ENCODE assay signal across 10 mouse cellular contexts in genomic region chr9:64057903-64058650, GRCm38 (mm10). TPM values are rescaled to one million over a fixed set of nuclear protein-coding genes. Genes with fewer than 3 reads are reported as not detected.
DNase-seq lines count a peak whose midpoint lies in the region; ATAC-seq and TF ChIP-seq lines count a peak whose summit lies in the region.
"Had no signal": no experiment of that assay in that cellular context is flagged by ENCODE, and none has a peak within 500 bp of the region (broad histone marks: within the 10 kb centered on the region; RNA-seq: fewer than 3 reads in every experiment).

No protein-coding gene starts in this region.

- no peak for TF ChIP-seq CTCF in G1E (IDR thresholded peaks at IDR 0.05; ENCODE audit: low read depth, low read length)

- peak overlapping the region; percentile 31; the same call in 1 of the 2 replicates for H3K9ac ChIP-seq in heart, embryonic 12.5 days
- H3K9ac ChIP-seq in forebrain, embryonic 16.5 days (replicated peaks; ENCODE audit: low read depth, low read length), result 0 out of 2 replicates have a peak overlapping the region, but pooled peaks have one; percentile 5
- H3K9ac ChIP-seq in liver, embryonic 15.5 days, result peak overlapping the region; percentile 17; the same call in 1 of the 2 replicates

- H3K36me3 ChIP-seq in heart, embryonic 12.5 days, result no peaks in the 10 kb centered on the region
- H3K36me3 ChIP-seq in G1E (replicated peaks), result no peaks in the 10 kb centered on the region
- H3K36me3 ChIP-seq in forebrain, embryonic 16.5 days (ENCODE audit: control insufficient read depth, insufficient read depth), result no peaks in the 10 kb centered on the region
- H3K36me3 ChIP-seq in liver, embryonic 15.5 days (replicated peaks), result no peaks in the 10 kb centered on the region

- H3K27ac ChIP-seq in heart, embryonic 12.5 days (ENCODE audit: poor library complexity, severe bottlenecking), result peak overlapping the region; percentile 95
- no peak overlapping the region for H3K27ac ChIP-seq in forebrain, embryonic 16.5 days (ENCODE audit: low read length)
- H3K27ac ChIP-seq in liver, embryonic 15.5 days (replicated peaks), result peak overlapping the region; percentile 88

- 63% methylated on average over 7 of the region's 7 CpGs for WGBS in heart, embryonic 12.5 days
- WGBS in forebrain, embryonic 16.5 days, result 44% methylated on average over 7 of the region's 7 CpGs
- 59% methylated on average over 7 of the region's 7 CpGs for WGBS in liver, embryonic 15.5 days (ENCODE audit: insufficient replicate concordance)

- ATAC-seq in heart, embryonic 12.5 days (ENCODE audit: insufficient number of reproducible peaks, low FRiP score), result no peak
- peak; percentile 67 for ATAC-seq in G1E (ENCODE audit: extremely low read depth, insufficient number of reproducible peaks, low FRiP score, poor library complexity, severe bottlenecking)
- peak; percentile 83 for ATAC-seq in forebrain, embryonic 16.5 days
- no peak for ATAC-seq in liver, embryonic 15.5 days (ENCODE audit: insufficient read depth)

- peaks cover 75% of the 10 kb centered on the region for H3K4me1 ChIP-seq in heart, embryonic 12.5 days (replicated peaks)
- H3K4me1 ChIP-seq in G1E (ENCODE audit: insufficient read depth, low read depth, low read length), result peaks cover 63% of the 10 kb centered on the region
- H3K4me1 ChIP-seq in forebrain, embryonic 16.5 days (replicated peaks; ENCODE audit: control insufficient read depth, insufficient read depth, low read length), result peaks cover 12% of the 10 kb centered on the region
- peaks cover 88% of the 10 kb centered on the region for H3K4me1 ChIP-seq in liver, embryonic 15.5 days (replicated peaks)

- intact Hi-C loops in heart, postnatal 14 days (cut with DNase I), result no loop called here

- no peaks in the 10 kb centered on the region for H3K9me3 ChIP-seq in heart, embryonic 12.5 days (replicated peaks)
- H3K9me3 ChIP-seq in G1E (replicated peaks), result no peaks in the 10 kb centered on the region
- no peaks in the 10 kb centered on the region for H3K9me3 ChIP-seq in forebrain, embryonic 16.5 days (ENCODE audit: control insufficient read depth, low read length)
- no peaks in the 10 kb centered on the region for H3K9me3 ChIP-seq in liver, embryonic 15.5 days (replicated peaks)

- no peak overlapping the region for H3K4me2 ChIP-seq in heart, embryonic 12.5 days
- no peak overlapping the region for H3K4me2 ChIP-seq in forebrain, embryonic 16.5 days (ENCODE audit: low read length)
- H3K4me2 ChIP-seq in liver, embryonic 15.5 days, result 0 out of 2 replicates have a peak overlapping the region, but pooled peaks have one; percentile 11

- DNase-seq in heart, postnatal 14 days, result no peak
- peak; percentile 39 for DNase-seq in G1E (ENCODE audit: low spot score)
- DNase-seq in lung, postnatal 14 days, result no peak
- DNase-seq in cerebellum, adult 8-10 months, result no peak
- no peak for DNase-seq in kidney, adult 9 months
- DNase-seq: adrenal gland, postnatal 25 days had no signal

- no peak overlapping the region for H3K4me3 ChIP-seq in heart, embryonic 12.5 days
- H3K4me3 ChIP-seq in G1E (ENCODE audit: low read depth, low read length), result peak overlapping the region; percentile 42; the same call in 1 of the 2 replicates
- H3K4me3 ChIP-seq in forebrain, embryonic 16.5 days (replicated peaks; ENCODE audit: low read length), result no peak overlapping the region
- H3K4me3 ChIP-seq in liver, embryonic 15.5 days (replicated peaks), result no peak overlapping the region

- H3K27me3 ChIP-seq in heart, embryonic 12.5 days (replicated peaks), result no peaks in the 10 kb centered on the region
- H3K27me3 ChIP-seq in G1E (ENCODE audit: insufficient read depth, low read length), result no peaks in the 10 kb centered on the region; the same call in 1 of the 2 replicates
- H3K27me3 ChIP-seq in forebrain, embryonic 16.5 days (replicated peaks; ENCODE audit: control insufficient read depth, insufficient read depth, low read length), result peaks cover 4% of the 10 kb centered on the region
- no peaks in the 10 kb centered on the region for H3K27me3 ChIP-seq in liver, embryonic 15.5 days

RNA-seq across cellular contexts. Expression of gene Smad6, which starts 36.2 kb away (rescaled TPM):
- polyA plus RNA-seq in heart, embryonic 12.5 days (2016; fragmentation: Nextera tagmentation; extraction: Ambion mirVana), result 56.2 and 62.8 TPM in 2 replicates
- 10 to 100 TPM; 13.6 to 15.5 TPM for total RNA-seq in heart, postnatal 14 days (2021)
- total RNA-seq in G1E (2014; fragmentation: Nextera tagmentation), result 0.39 and 0.98 TPM in 2 replicates
- total RNA-seq in G1E (2017), result 0.44 and 0.81 TPM in 2 replicates
- polyA plus RNA-seq in G1E (2012), result 1.6 and 2.1 TPM in 2 replicates
- polyA plus RNA-seq in forebrain, embryonic 16.5 days (2015; fragmentation: Nextera tagmentation; extraction: Ambion mirVana), result 1.5 and 1.6 TPM in 2 replicates
- 2.3 and 2.9 TPM in 2 replicates for polyA plus RNA-seq in liver, embryonic 15.5 days (2015; fragmentation: Nextera tagmentation; extraction: Ambion mirVana)

RNA-seq across cellular contexts. Expression of gene Lctl, which starts 58.9 kb away (rescaled TPM):
- polyA plus RNA-seq in heart, embryonic 12.5 days (2016; fragmentation: Nextera tagmentation; extraction: Ambion mirVana), result 0.14 TPM in 1 of 2 replicates, not detected in the other
- under 1 TPM; 0.14 to 0.29 TPM for total RNA-seq in heart, postnatal 14 days (2021)
- total RNA-seq in G1E (2014; fragmentation: Nextera tagmentation), result not detected in 2 replicates
- 0.12 TPM in 1 of 2 replicates, not detected in the other for total RNA-seq in G1E (2017)
- not detected in 2 replicates for polyA plus RNA-seq in G1E (2012)
- not detected in 2 replicates for polyA plus RNA-seq in forebrain, embryonic 16.5 days (2015; fragmentation: Nextera tagmentation; extraction: Ambion mirVana)
- polyA plus RNA-seq in liver, embryonic 15.5 days (2015; fragmentation: Nextera tagmentation; extraction: Ambion mirVana), result not detected in 2 replicates
- total RNA-seq: layer of hippocampus, postnatal 14 days had no signal

Comparison
In these comparisons a context has a peak if more than half of its experiments do, and no peak if none do; other contexts are left out.
1. ATAC-seq: peak in G1E (single experiment) and forebrain, embryonic 16.5 days (single experiment); none in heart, embryonic 12.5 days (single experiment) and liver, embryonic 15.5 days (single experiment).
2. RNA of gene Smad6, which starts 36.2 kb away (polyA plus RNA-seq): 56.2 to 62.8 TPM in heart, embryonic 12.5 days; 2.3 to 2.9 TPM in liver, embryonic 15.5 days, 1.6 to 2.1 TPM in G1E and 1.5 to 1.6 TPM in forebrain, embryonic 16.5 days; every median in the first group is over 10 times any median in the second.
3. Peak in every context shown above with its lines, with median percentiles within 50 percentile points of each other: H3K9ac ChIP-seq.